Mouse (Mus musculus) kidney, postnatal 4 days (tissue): ENCODE measurements at regions not wholly inside any gene's neighbourhood (a gene's known extent, or its start where the extent isn't known, plus 50 kb on each side); places are given as distances from the start of the nearest gene placed in this dataset.
A peak's percentile ranks its signal among the peaks of the same experiment; 100 is the strongest.
"Not testable (repeated sequence)": the region's sequence is repeated elsewhere in the genome, so short reads cannot be mapped to it uniquely, and the experiment has no call there.

ENCODE experiments used
- DNase-seq, 2 experiments: peaks; one replicate each; pipeline ENCODE4 v3.0.0; 2021; ENCODE audit warnings: mixed read lengths in 2 of 2

- no peak for DNase-seq
These were observed 55.5 kb downstream of the Zfp281 start for GRCm38 (mm10) chr1:136680173-136680572.

GRCm38 (mm10) chr1:136682311-136682710 is 57.6 kb downstream of the Zfp281 start:
- not testable (repeated sequence) for DNase-seq

- peak; percentile 73 to 83 for DNase-seq
These were observed 58.4 kb downstream of the Zfp281 start for GRCm38 (mm10) chr1:136683061-136683531.

GRCm38 (mm10) chr1:136683561-136684131 is 58.9 kb downstream of the Zfp281 start:
- DNase-seq, result peak; percentile 32 to 46

- DNase-seq, result no peak
These were observed 59.8 kb downstream of the Zfp281 start for GRCm38 (mm10) chr1:136684481-136684880.

- no peak for DNase-seq
These were observed 60.7 kb downstream of the Zfp281 start for GRCm38 (mm10) chr1:136685191-136686060.

- no peak for DNase-seq
These were observed 61.8 kb downstream of the Zfp281 start for GRCm38 (mm10) chr1:136686467-136686866.

- DNase-seq, result no peak
These were observed 65.4 kb downstream of the Zfp281 start for GRCm38 (mm10) chr1:136690068-136690467.

- DNase-seq, result no peak
These were observed 68.7 kb downstream of the Zfp281 start for GRCm38 (mm10) chr1:136693421-136693820.

- DNase-seq, result no peak
These were observed 70.3 kb downstream of the Zfp281 start for GRCm38 (mm10) chr1:136694983-136695382.

- peak; percentile 41 to 62 for DNase-seq
These were observed 71.5 kb downstream of the Zfp281 start for GRCm38 (mm10) chr1:136696077-136696641.

GRCm38 (mm10) chr1:136698454-136699152 is 73.9 kb downstream of the Zfp281 start:
- DNase-seq, result no peak

GRCm38 (mm10) chr1:136699153-136699524 is 74.4 kb downstream of the Zfp281 start:
- DNase-seq, result no peak

- DNase-seq, result no peak
These were observed 74.9 kb downstream of the Zfp281 start for GRCm38 (mm10) chr1:136699571-136699970.

GRCm38 (mm10) chr1:136704139-136704538 is 79.4 kb downstream of the Zfp281 start:
- DNase-seq, result no peak

GRCm38 (mm10) chr1:136706509-136706908 is 81.8 kb downstream of the Zfp281 start:
- DNase-seq, result no peak

- DNase-seq, result peak in 1 of 2 experiments; percentile 33
These were observed 82.7 kb downstream of the Zfp281 start for GRCm38 (mm10) chr1:136707394-136707793.

GRCm38 (mm10) chr1:136707866-136708265 is 83.2 kb downstream of the Zfp281 start:
- no peak for DNase-seq

- DNase-seq, result no peak
These were observed 85.5 kb downstream of the Zfp281 start for GRCm38 (mm10) chr1:136710196-136710595.

GRCm38 (mm10) chr1:136711243-136711642 is 86.5 kb downstream of the Zfp281 start:
- no peak for DNase-seq

GRCm38 (mm10) chr1:136714077-136714476 is 89.4 kb downstream of the Zfp281 start:
- DNase-seq, result no peak

GRCm38 (mm10) chr1:136714987-136715386 is 90.3 kb downstream of the Zfp281 start:
- DNase-seq, result no peak
